Mouse (Mus musculus) cerebellum, postnatal 10 days (tissue): ENCODE measurements around the gene Oas1e.

Source experiments
- DNase-seq, 2 experiments: peaks; one replicate each; pipeline ENCODE4 v3.0.0; 2021; ENCODE audit warnings: mixed read lengths in 2 of 2

Gene Oas1e

GRCm38 (mm10) chr5:120775287-120775985 lies 19.9 kb downstream of the Oas1e start:
- DNase-seq, result no peak

GRCm38 (mm10) chr5:120769396-120769795 lies 25.9 kb downstream of the Oas1e start:
- no peak for DNase-seq

- DNase-seq, result peak; percentile 17 to 27
These were observed 30.3 kb downstream of the Oas1e start for GRCm38 (mm10) chr5:120765010-120765409.

- peak; percentile 47 to 62 for DNase-seq
These were observed 33.4 kb downstream of the Oas1e start for GRCm38 (mm10) chr5:120761901-120762300.

GRCm38 (mm10) chr5:120754215-120754614 lies 41.1 kb downstream of the Oas1e start:
- no peak for DNase-seq

GRCm38 (mm10) chr5:120752786-120753185 lies 42.5 kb downstream of the Oas1e start:
- DNase-seq, result no peak

- DNase-seq, result no peak
These were observed 44.1 kb downstream of the Oas1e start for GRCm38 (mm10) chr5:120751206-120751605.

- DNase-seq, result no peak
These were observed 45.6 kb downstream of the Oas1e start, which contains the start of gene Oas2 for GRCm38 (mm10) chr5:120749688-120750087. Gene Oas2, minus strand, starts transcription at chr5:120749853.

GRCm38 (mm10) chr5:120746451-120746850 lies 48.9 kb downstream of the Oas1e start:
- DNase-seq, result peak; percentile 81 to 89

GRCm38 (mm10) chr5:120742125-120742524 lies 53.2 kb downstream of the Oas1e start:
- DNase-seq, result peak; percentile 66 to 73
